Mouse (Mus musculus) heart, embryonic 13.5 days (tissue): ENCODE measurements at regions not wholly inside any gene's neighbourhood (a gene's known extent, or its start where the extent isn't known, plus 50 kb on each side); places are given as distances from the start of the nearest gene placed in this dataset.

Experiments
- ATAC-seq: fragments of 200-750 bp; cut with Nextera tagmentation; 2 replicates; pipeline ENCODE4 v1.8.0; 2017; ENCODE audit warnings: moderate TSS enrichment; ENCODE audit not compliant: insufficient number of reproducible peaks, low FRiP score, low TSS enrichment; ENCODE audit errors: extremely low read depth
- H3K27ac ChIP-seq: fragments of 300-500 bp; sonication (generic); replicated peaks from 2 replicates; pipeline ENCODE4 v1.5.1; 2015; ENCODE audit warnings: moderate library complexity, mild to moderate bottlenecking, inconsistent platforms
- H3K27me3 ChIP-seq: fragments of 300-500 bp; sonication (generic); replicated peaks from 2 replicates; pipeline ENCODE4 v1.6.1; 2015; ENCODE audit warnings: mild to moderate bottlenecking, inconsistent platforms
- H3K36me3 ChIP-seq: fragments of 300-500 bp; sonication (generic); 2 replicates; pipeline ENCODE4 v1.6.1; 2015; ENCODE audit warnings: mild to moderate bottlenecking, inconsistent platforms
- H3K4me1 ChIP-seq: fragments of 300-500 bp; sonication (generic); 2 replicates; pipeline ENCODE4 v1.6.1; 2015; ENCODE audit warnings: inconsistent platforms
- H3K4me2 ChIP-seq: fragments of 300-500 bp; sonication (generic); 2 replicates; pipeline ENCODE4 v1.6.1; 2015; ENCODE audit warnings: inconsistent platforms, mild to moderate bottlenecking, moderate library complexity
- H3K4me3 ChIP-seq: fragments of 300-500 bp; sonication (generic); 2 replicates; pipeline ENCODE4 v1.5.1; 2015; ENCODE audit warnings: moderate library complexity, mild to moderate bottlenecking, inconsistent platforms
- H3K9ac ChIP-seq: fragments of 300-500 bp; sonication (generic); 2 replicates; pipeline ENCODE4 v1.6.1; 2015; ENCODE audit warnings: inconsistent platforms, mild to moderate bottlenecking, moderate library complexity
- H3K9me3 ChIP-seq: fragments of 300-500 bp; sonication (generic); 2 replicates; pipeline ENCODE4 v1.6.1; 2016; ENCODE audit warnings: inconsistent platforms
- WGBS: fragments of 180-500 bp; shearing (Covaris S2); methylation state at CpG from one replicate; pipeline ENCODE4 v1.1.7; 2015; ENCODE audit warnings: mixed read lengths; 5-methylcytosine and 5-hydroxymethylcytosine counted together

DNA sequence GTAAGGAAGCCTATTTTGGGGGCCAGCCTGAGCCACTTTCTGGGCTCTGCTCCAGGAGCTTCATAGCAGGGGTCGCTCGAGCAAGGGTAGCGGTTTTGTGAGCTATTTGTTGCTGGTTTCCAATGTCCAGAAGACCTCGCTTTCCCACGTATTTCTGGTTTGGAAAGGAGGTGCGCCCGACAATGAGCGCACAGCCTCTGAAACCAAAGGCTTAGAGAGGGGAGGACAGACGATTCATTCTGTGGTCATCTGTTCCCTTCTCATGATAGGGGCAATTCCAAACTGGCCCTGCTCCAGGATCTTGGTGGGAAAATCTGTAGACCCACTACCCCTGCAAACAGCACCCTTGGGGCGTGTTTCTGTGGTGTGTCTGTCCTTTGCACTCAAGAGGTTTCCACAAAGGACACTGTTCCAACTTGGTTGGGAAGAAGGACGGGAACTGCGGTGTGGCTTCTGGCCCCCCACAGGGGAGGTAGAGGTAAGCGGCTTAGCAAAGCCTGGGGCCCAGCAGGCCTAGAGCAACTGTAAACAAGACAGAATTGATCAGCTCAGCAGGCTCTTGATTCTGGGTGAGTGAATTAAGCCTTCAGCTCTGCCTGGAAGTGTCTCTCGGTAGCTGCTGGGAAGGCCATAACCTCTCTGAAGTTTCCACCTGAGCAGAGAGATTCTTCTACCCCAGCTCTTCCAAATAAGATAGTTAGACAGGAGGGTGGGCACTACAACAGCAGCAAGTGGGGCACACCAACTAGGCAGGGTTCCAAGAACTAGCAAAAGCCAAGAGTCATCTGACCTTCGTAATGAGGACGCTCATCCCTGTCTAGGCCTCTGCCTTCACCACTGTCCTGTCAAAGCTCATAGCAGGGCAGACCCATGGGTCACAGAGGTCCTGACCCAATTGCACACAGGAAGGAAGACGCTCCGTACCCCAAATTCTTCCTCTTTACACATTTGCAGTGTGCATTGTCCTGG, 122.6 kb upstream of the Tspan2 start:
- 40% methylated on average over 18 of the region's 18 CpGs for WGBS
- Histone ChIP-seq H3K27me3 (peaks cover 22% of the 10 kb centered on the region), H3K27ac (no peak overlapping the region), H3K9ac (no peak overlapping the region), H3K4me1 (0 out of 2 replicates have a peak, but pooled peaks cover 7% of the 10 kb centered on the region), H3K36me3 (no peaks in the 10 kb centered on the region), H3K4me3 (no peak overlapping the region), H3K9me3 (no peaks in the 10 kb centered on the region), H3K4me2 (no peak overlapping the region)
- no peak for ATAC-seq

DNA sequence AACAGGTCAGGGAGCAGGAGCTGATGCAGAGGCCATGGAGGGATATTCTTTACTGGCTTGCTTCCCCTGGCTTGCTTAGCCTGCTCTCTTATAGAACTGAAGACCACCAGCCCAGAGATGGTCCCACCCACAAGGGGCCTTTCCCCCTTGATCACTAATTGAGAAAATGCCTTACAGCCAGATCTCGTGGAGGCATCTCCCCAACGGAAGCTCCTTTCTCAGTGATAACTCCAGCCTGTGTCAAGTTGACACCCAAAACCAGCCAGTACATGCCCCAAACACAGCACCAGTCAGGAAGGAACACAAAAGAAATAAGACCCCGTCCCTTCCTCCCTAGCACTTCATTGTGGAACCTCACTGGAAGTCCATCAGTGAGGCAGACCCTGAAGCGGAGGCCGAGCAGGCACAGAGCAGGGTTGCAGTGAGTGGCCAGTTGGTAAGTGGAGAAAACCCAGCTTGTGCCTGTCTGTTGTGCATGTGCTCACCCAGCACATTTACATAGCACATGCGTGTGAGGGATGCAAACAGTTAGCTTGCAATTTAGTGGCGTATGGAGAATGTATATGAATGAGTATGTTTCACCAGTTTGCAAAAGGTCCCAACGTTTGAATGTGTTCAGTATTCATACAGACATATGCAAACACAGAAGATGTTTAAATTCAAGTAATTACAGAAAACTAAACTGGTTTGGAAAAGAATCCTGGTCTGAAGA, 114.5 kb upstream of the Tspan2 start:
- Histone ChIP-seq H3K4me1 (no peaks in the 10 kb centered on the region), H3K9me3 (no peaks in the 10 kb centered on the region), H3K4me2 (no peak overlapping the region), H3K9ac (no peak overlapping the region), H3K27me3 (no peaks in the 10 kb centered on the region), H3K27ac (no peak overlapping the region), H3K36me3 (no peaks in the 10 kb centered on the region), H3K4me3 (no peak overlapping the region)
- ATAC-seq = no peak
- WGBS = 65% methylated on average over 8 of the region's 8 CpGs

DNA sequence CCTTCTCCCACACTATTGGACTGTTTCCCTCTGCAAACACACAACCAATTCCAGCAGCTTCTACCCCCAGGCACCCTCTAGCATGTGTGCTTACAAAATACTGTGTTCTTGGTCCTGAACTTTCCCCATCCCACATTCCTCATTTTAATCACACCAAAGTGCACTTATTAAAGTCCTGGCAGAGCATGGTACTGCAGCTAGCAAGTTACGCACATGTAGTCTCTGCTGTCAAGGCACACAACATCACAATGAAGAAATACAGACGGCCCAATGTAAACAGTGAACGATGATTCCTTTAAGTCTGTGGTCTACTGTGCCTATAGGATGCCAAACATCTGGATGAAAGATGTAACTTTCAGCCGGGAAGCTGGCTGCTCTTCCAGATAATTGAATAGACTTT, 98.3 kb upstream of the Tspan2 start:
- no peaks in the 10 kb centered on the region for H3K27me3 ChIP-seq
- no peaks in the 10 kb centered on the region for H3K9me3 ChIP-seq
- no peak overlapping the region for H3K9ac ChIP-seq
- ATAC-seq = no peak
- no peaks in the 10 kb centered on the region for H3K36me3 ChIP-seq
- H3K4me2 ChIP-seq = no peak overlapping the region
- no peak overlapping the region for H3K27ac ChIP-seq
- H3K4me3 ChIP-seq = no peak overlapping the region
- 59% methylated on average over 4 of the region's 4 CpGs for WGBS
- H3K4me1 ChIP-seq = no peaks in the 10 kb centered on the region

DNA sequence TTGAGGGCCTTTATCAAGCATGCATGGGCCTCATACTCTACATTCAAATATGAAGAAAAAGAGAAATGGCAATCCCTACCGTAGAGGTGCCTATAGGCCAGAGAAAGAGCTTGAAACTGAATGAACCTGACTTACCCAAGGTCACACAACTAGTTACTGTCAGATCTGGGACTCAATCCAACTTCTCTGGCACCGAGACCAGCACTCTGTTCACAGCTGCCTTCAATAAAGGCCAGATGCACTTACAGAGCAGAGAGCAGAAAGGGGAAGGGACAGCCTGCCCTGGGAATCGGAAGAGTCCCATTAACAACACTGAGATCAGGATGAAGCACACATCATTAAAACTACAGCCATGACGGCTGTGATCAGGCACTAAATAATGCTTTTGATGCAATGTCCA, 97.7 kb upstream of the Tspan2 start:
- no peak overlapping the region for H3K4me3 ChIP-seq
- 63% methylated on average over 4 of the region's 4 CpGs for WGBS
- no peak overlapping the region for H3K27ac ChIP-seq
- no peak for ATAC-seq
- H3K9me3 ChIP-seq = no peaks in the 10 kb centered on the region
- no peaks in the 10 kb centered on the region for H3K27me3 ChIP-seq
- H3K36me3 ChIP-seq = no peaks in the 10 kb centered on the region
- H3K4me1 ChIP-seq = no peaks in the 10 kb centered on the region
- no peak overlapping the region for H3K4me2 ChIP-seq
- no peak overlapping the region for H3K9ac ChIP-seq

DNA sequence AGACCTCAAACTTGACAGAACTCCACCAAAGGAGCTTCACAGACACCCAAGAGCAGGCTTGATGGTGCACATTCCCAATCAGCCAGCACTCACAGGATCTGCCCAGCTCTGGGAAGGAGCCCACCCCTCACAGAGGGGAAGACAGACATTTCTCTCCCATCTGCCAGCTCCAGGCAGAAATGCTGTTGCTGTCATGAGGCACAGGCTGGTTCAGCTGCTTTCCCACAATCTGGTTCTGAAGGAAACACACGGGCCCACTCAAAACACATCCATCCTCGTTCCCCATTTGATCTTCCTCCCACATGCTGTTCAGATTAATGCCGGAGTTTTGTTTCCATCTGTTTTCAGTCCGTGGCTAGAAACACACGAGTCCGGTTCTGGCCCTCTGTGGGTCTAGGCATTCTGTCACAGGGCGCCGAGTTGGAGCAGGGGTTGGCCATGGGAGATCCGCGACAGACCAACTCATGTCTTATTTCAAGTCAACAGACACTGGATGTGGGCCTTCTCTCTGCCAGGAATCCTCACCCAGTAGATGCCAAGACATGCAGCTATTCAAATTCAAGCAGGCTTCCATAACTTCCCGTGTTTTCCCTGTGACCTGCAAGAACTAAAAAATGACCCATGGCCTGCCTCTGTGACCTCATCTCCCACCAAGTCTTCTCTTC, 89.9 kb upstream of the Tspan2 start:
- Histone ChIP-seq H3K36me3 (no peaks in the 10 kb centered on the region), H3K4me3 (no peak overlapping the region), H3K9me3 (no peaks in the 10 kb centered on the region), H3K9ac (no peak overlapping the region), H3K4me2 (no peak overlapping the region), H3K4me1 (no peaks in the 10 kb centered on the region), H3K27me3 (peaks cover 4% of the 10 kb centered on the region; the same call in 1 of the 2 replicates), H3K27ac (no peak overlapping the region)
- no peak for ATAC-seq
- WGBS = 76% methylated on average over 11 of the region's 11 CpGs

DNA sequence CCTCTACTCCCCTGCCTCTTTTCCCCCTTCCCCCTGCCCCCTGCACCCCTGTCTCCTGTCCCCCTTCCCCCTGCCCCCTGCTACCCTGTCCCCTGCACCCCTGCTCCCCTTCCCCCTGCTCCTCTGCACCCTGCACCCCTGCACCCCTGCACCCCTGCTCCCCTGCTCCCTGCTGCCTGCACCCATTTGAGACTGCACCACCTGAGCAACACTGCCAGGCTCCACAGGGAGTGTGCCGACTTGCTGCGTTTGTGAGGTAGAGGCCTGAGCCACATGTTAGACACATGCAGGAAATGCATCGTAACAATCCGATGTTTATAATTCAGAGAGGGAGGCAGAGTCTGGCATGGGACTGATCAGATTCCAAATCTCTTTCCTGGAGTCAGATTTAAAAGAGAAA, 85.9 kb upstream of the Tspan2 start:
- no peak overlapping the region for H3K4me3 ChIP-seq
- no peaks in the 10 kb centered on the region for H3K4me1 ChIP-seq
- H3K27ac ChIP-seq = no peak overlapping the region
- H3K27me3 ChIP-seq = peaks cover 4% of the 10 kb centered on the region; the same call in 1 of the 2 replicates
- ATAC-seq = no peak
- no peaks in the 10 kb centered on the region for H3K36me3 ChIP-seq
- no peak overlapping the region for H3K4me2 ChIP-seq
- 68% methylated on average over 4 of the region's 4 CpGs for WGBS
- H3K9me3 ChIP-seq = no peaks in the 10 kb centered on the region
- H3K9ac ChIP-seq = no peak overlapping the region

DNA sequence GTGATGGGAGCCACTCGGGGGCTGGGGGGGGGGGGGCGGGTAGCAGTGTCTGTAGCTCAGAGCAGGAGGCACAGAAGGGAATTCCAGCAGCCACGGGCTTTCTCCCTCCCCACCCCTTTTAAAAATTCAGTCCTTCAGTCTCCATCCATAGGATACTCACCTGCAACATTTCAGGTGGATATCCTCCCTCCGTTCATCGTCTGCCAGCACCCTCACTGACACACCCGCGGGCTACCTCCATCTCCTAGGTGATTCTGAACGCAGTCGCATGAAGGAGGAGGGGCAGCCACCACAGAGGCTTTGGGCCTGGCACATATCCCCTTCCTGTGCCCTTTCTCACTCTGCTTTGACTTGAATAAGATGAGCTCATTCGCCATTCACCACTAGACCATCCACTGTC, 79.4 kb upstream of the Tspan2 start:
- Histone ChIP-seq H3K27ac (no peak overlapping the region), H3K36me3 (no peaks in the 10 kb centered on the region), H3K4me1 (peaks cover 5% of the 10 kb centered on the region), H3K4me3 (no peak overlapping the region), H3K27me3 (no peaks in the 10 kb centered on the region; the same call in 1 of the 2 replicates), H3K9me3 (no peaks in the 10 kb centered on the region), H3K9ac (no peak overlapping the region), H3K4me2 (no peak overlapping the region)
- WGBS = 76% methylated on average over 10 of the region's 10 CpGs
- ATAC-seq = no peak

DNA sequence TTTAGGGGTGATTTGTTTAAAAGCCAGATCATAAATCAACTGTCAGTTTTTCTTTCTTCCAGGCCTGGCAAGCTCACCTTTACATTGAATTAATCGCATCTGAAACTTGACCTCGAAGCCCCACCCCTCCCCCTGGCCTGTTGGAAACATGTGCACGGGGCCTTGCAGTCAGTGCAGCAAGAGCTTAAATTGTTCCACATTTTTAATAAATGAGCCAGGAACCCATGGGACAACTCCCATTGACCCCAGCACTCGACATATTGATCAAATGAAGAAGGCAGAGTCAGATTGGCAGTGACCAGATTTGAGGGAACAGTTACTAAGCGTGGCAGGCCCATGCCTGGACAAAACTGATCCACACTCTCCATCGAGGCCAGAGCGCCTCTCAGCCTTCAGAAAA, 77.2 kb upstream of the Tspan2 start:
- H3K4me1 ChIP-seq = peaks cover 5% of the 10 kb centered on the region
- 74% methylated on average over 7 of the region's 7 CpGs for WGBS
- H3K27me3 ChIP-seq = no peaks in the 10 kb centered on the region; the same call in 1 of the 2 replicates
- H3K4me2 ChIP-seq = no peak overlapping the region
- H3K9me3 ChIP-seq = no peaks in the 10 kb centered on the region
- H3K4me3 ChIP-seq = no peak overlapping the region
- no peak overlapping the region for H3K27ac ChIP-seq
- H3K36me3 ChIP-seq = no peaks in the 10 kb centered on the region
- H3K9ac ChIP-seq = no peak overlapping the region
- ATAC-seq = no peak

DNA sequence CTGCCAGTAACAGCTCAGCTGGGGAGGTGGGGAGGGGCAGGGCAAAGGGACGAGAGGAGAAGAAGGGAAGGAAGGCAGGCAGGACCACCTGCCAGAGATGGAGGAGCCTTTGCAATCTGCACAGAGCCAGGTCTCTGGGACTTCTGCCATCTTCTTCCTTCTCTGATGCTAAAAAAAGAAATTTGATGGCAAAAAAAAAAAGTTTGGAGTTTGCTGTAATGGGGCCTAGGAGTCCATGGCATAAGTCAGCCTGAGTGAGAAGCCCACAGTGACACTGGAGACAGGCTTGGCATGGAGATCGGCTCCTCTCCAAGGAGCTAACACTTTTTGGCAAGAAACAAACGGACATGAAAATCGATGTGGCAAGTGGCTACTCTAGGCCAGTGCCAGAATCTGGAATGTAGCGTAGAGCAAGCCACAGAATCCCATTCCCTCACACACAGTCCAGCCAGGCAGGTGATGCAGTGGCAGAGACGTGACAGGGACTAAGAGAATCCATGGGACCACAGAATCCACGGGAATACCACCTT, 76.7 kb upstream of the Tspan2 start:
- 80% methylated on average over 7 of the region's 7 CpGs for WGBS
- Histone ChIP-seq H3K9ac (no peak overlapping the region), H3K9me3 (no peaks in the 10 kb centered on the region), H3K4me1 (peaks cover 5% of the 10 kb centered on the region), H3K4me3 (no peak overlapping the region), H3K4me2 (no peak overlapping the region), H3K36me3 (no peaks in the 10 kb centered on the region), H3K27me3 (peaks cover under 1% of the 10 kb centered on the region; the same call in 1 of the 2 replicates), H3K27ac (no peak overlapping the region)
- ATAC-seq = no peak

DNA sequence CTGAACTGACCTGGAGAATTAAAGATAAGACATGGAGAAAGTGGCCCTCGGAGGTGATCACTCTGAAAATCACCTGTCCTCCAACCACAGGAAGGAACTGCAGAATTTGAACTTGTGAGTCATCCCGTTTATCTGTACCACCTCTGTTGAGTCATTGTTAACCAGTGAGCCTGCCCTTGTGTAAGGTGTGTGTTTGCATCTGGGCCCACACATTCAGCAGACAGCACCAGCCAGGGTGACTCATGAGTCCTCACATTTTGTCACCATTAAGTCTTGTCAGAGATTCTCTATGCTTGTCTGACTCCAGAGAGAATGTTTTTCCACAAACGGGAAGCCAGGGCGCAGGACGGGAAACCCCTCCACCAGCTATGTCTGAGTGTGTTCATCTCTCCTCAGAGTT, 75.0 kb upstream of the Tspan2 start:
- Histone ChIP-seq H3K9me3 (no peaks in the 10 kb centered on the region), H3K4me1 (peaks cover 5% of the 10 kb centered on the region), H3K36me3 (no peaks in the 10 kb centered on the region), H3K27ac (no peak overlapping the region), H3K4me2 (no peak overlapping the region), H3K4me3 (no peak overlapping the region), H3K27me3 (peaks cover 6% of the 10 kb centered on the region; the same call in 1 of the 2 replicates), H3K9ac (no peak overlapping the region)
- WGBS = 69% methylated on average over 5 of the region's 5 CpGs
- no peak for ATAC-seq

DNA sequence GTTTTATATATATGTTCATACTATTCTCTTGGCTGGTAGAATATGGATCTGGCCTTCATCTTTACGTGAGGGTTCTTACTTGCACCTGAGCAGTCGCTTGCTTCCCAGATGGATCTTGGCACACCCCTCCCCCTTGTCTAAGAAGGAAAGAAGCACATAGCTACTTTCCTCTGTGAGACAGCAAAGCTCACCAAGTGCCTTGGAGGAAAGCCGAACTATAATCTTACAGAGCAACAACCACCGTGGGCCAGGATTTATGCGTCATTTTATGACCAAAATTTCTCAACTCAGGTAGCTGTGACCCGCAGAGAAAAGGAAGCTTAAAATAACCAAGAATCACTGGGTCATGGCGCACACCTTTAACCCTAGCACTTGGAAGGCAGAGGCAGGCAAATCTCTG, 73.0 kb upstream of the Tspan2 start:
- Histone ChIP-seq H3K4me3 (no peak overlapping the region), H3K9ac (no peak overlapping the region), H3K27me3 (peaks cover 10% of the 10 kb centered on the region; the same call in 1 of the 2 replicates), H3K4me2 (no peak overlapping the region), H3K27ac (no peak overlapping the region), H3K9me3 (no peaks in the 10 kb centered on the region), H3K4me1 (peaks cover 20% of the 10 kb centered on the region), H3K36me3 (no peaks in the 10 kb centered on the region)
- no peak for ATAC-seq
- WGBS = 83% methylated on average over 7 of the region's 7 CpGs
